Mouse (Mus musculus) skeletal muscle tissue, adult 2 months (tissue): Measurements from ENCODE around the gene Cox15.

ENCODE experiments used
- DNase-seq: peaks from one replicate; pipeline ENCODE4 v3.0.0-alpha.2; 2012; ENCODE audit warnings: low read depth, low spot score

The Cox15 gene

GRCm38 (mm10) chr19:43708206-43708605 is 44.6 kb downstream of the Cox15 start:
- no peak for DNase-seq

GRCm38 (mm10) chr19:43704787-43705497 is 47.9 kb downstream of the Cox15 start:
- DNase-seq = no peak

DNA sequence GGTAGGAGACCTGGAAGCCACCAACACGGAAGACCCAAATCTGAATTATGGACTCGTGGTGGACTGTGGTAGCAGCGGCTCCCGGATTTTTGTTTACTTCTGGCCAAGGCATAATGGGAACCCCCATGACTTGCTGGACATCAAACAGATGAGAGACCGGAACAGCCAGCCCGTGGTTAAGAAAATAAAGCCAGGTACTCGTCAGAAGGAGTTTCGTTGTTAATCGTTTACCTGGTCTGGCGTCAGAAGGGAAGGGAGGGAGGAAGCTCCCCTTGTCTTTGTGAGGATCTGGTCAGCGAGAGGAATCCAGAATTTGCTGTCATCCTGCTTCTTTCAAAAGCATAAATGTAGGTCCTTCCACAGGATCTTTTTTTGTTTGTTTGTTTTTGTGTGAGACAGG is 48.6 kb downstream of the Cox15 start:
- no peak for DNase-seq

GRCm38 (mm10) chr19:43699763-43700155 is 53.0 kb downstream of the Cox15 start:
- DNase-seq = no peak

DNA sequence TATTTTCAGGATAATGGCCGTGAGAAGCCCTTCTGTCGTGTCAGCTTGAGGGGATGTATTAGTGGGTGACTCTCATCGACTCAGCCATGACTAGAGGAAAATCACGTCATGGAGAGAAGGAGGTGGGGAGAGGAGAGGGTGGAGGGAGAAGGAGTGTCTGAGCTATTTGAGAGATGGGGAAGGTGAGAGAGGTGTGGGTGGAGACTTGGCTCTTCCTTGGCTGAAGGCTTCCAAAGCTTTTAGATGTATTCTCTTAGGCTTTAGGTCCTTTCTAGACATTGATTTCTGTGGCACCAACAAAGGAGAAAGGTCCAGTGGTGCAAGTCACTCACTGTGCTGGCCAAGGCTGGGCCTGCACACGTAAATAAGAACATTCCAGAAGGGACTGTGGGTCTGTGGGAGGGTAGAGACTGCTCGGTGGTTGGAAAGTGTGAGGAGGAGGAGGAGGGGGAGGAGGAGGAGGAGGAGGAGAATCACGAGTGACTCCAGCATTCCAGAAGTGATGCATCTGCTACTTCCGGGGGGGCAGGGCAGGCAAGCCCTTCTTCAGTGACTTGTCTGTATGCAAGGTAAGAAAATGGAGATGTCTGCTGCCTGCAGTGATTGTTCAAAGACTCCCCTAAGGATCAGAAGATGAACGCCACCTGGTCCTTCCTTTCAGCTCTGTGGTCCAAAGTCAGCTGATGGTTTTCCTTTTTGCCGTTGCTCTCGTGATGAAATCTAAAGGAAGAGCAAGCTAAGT is 53.6 kb downstream of the Cox15 start:
- DNase-seq = no peak

DNA sequence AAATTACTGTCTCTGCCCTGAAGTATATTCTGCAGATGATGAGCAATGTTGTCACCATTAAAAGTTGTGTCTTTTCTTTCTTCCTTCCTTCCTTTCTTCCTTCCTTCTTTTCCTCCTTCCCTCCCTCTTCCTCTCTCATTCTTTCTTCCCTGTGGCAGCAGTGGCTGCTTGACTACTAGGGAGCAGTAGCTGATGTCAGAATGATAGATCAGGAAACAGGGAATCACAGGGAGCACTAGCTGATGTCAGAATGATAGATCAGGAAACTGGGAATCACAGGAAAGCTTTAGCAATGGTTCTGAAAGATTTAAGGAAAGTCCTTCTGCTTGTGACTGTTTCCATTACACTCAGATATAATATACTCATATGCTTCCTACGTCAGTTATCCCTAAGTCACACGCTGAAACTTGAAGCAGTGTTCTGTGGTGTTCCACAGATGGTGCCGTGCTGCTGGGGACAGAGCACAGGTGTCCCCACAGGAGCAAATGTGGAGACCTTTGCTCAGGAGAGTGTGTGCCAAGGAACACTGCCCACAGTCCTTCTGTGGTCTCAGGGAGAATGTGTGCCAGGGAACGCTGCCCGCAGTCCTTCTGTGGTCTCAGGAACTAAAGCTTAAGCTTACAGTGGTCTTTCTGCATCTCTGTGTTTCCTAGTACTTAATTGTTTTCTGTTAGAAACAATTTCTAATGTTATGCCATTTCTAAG is 55.0 kb downstream of the Cox15 start:
- no peak for DNase-seq

DNA sequence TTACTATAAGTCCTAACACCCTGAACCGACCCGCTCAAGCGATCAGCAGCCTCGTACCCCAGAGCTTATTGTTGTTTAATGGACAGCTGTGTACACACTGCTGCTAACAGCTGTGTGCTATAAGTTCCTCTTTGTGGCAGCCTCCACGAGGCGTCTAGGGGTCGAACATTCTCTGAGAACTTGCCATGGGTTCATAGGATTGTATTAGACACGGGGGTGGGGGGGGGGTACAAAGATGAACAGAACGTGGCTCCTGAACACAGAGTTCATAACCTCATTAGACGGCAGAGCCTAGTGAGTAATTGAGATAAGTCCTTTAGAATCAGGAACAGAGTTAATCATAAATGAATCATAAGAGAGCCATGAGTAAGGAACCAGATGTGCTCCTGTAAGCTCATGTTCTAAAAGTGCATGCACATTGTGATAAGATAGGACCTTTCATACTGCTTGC is 57.3 kb downstream of the Cox15 start:
- DNase-seq = no peak

GRCm38 (mm10) chr19:43692815-43693214 is 60.0 kb downstream of the Cox15 start:
- DNase-seq = no peak

DNA sequence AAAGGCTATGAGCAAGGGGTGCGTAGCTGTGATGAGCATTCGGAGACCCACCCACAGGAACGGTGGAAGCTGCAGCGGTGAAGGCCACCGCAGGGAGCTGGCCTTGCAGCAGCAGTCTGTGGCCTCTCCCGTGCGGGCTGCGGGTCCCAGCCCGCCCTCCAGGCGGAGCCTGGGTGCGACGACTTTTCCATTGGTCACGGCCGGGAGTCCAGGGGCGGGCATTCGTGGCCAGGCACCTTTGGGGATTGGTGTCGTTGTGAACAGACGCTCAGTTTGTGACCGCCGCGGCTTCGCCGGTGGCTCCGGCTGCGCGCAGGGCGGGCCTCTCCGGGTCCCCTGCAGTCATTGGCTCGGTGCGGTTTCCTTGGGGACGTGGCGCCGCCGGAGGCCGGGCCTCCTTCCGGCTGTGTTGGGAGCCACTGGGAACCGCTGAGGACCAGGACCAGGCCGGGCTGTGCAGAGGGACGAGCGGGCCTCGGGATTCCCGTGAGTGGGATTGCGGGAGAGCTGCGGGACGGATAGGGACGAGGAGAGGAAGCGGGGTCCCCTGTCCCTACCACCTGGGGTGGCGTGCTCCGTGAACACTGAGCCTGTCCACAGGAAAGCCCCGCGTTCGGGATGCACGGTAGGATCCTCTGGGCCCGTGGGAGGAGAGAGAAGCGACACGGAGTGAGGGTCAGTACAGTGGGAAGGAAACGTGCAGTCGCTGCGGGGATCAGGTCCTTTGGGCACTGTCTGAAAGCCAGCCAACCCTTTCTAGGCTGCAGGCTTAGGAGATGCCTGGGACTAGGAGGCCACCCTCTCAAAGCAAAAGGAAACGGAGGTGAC is 63.2 kb downstream of the Cox15 start, which contains the start of gene Entpd7:
TSS of gene Entpd7 (plus strand) at position 254 of the 828 bp plus-strand sequence.
- DNase-seq = peak; percentile 94
